Mouse (Mus musculus): ENCODE measurements around the gene Ddx47.

Gene Ddx47

DNA sequence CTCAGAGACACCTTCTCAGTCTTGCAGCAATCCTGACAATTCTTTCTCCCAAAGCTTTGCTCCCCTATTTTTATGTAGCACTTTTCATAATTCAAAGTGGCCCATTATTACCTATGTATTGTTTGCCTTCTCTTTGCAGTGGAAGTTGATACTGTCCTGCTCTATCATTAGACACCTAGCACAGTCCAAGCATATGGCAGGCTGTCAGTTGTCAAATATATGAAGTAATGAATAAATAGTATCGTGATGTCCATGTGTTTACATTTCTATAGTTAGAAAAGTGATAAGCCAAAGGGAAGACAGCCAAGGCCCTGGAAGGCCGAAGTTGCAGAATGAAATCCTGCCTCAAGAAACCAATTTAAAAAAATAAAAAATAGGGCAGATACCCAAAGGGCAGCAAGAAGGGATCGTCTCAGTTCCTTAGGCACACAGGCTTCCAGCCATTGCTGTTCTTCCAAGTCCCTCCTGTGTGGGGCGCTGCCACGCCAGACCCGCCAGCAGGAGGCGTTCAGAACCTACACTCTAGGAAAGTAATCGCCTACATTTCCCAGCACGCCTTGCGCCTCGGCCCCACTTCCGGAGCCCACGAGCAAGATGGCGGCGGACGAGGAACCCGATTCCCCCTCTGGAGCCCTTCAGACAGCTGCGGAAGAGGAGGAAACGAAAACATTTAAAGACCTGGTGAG lies at the start of gene Ddx47:
TSS of gene Ddx47 (plus strand) at position 565 of the 686 bp plus-strand sequence.
- ATAC-seq (ENCODE audit: low TSS enrichment), result peak; percentile 99

DNA sequence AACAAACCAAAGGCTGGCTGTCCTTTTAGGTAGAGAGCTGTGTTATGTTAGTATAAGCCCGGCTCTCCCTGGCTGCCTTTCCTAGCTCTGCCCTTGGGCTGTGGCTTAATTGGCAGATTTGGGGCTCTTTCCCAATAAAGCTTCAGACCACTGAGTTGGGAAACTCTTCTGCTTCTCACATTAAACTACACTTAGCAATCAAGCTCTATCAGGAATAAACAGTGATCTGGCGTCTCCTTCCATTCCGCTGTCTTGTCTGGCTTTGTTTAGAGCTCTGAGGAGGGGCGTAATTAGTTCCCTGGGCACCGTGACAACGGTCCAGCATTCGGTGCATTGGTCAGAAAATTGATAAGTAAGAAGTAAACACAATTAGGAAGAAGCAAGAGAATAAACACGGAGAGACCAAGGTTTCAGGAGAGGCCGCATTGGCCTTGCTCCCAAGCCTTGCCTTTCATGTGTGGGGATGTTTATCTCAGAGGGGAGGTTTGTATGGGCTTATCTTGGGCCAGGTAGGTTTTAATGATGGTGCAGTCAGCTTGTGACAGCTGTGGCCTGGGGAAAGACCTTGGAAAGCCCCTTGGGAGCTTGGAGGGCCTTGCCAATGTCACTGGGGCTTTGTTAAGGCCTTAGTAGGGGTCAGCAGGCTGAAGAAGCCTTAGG lies 49.4 kb upstream of the Ddx47 start:
- ATAC-seq (ENCODE audit: low TSS enrichment), result no peak

DNA sequence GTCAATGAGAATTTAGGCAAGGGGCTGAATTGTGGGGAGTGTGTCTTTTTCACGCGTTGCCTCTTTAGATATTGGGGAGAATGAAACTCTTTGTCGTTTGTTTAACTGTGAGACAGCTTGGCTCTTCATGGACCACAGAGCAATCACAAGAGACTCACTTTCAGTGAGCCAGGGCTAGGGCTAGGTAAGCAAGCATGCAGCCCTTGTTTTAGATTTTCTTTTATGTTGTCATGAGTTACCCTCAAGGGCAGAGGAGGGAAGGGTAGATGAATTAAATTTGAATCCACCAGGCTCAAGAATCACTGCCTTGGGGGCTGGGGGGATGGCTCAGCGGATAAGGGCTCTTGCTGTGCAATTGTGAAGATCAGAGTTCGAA lies 48.9 kb upstream of the Ddx47 start:
- no peak for ATAC-seq (ENCODE audit: low TSS enrichment)

DNA sequence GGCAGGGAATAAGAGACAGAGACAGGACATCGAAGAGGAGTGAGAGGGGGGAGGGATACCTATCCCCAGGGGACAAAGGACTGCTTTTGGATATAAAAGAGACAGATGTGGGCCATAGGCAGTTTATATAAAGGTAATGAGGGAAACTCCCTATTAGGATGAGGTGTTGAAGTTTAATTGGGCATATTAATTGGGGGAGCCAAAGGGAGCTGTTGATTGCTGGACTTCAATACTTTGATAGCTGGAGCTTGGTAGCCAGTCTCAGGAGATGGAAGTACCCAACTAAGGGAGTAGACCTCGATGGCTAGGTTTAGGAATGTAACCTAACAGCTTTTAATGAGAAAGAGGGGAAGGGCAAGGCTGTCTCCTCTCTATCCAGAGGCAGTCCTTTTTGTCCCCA lies 47.5 kb upstream of the Ddx47 start:
- ATAC-seq (ENCODE audit: low TSS enrichment), result no peak

DNA sequence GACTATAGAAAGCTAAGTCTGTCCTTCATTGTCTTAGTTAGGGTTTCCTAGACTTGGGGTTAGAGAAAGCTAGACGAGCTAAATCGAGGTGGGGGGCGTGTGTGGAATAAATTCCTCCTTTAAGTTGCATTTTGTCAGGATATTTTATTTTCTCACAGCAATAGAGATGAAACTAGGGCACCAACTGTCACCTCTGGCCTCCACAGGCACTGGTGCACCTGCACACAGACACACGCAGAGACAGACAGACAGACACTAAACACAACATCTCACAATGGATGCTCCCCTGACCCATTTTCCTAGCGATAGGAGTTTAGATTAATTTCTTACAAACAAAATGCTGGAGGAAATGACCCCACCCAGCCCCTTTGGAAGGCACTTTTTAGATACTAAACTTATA lies 44.7 kb upstream of the Ddx47 start:
- no peak for ATAC-seq (ENCODE audit: low TSS enrichment)

DNA sequence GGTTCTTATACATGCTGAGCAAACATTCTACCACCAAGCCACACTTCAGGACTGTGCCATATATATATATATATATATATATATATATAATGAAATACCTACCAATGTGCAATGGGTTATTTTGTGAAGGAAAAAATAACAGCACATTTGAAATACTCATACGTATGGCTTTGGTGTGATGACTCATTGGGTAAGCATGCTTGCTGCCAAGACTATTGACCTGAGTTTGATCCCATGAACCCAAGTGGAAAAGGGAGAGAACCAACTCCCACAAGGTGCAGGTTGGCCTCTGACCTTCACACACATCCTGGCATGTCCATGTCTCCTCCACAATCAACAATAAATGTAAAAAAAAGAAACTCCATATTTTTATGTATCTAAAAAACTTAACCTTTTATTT lies 43.1 kb upstream of the Ddx47 start:
- ATAC-seq (ENCODE audit: low TSS enrichment), result no peak

DNA sequence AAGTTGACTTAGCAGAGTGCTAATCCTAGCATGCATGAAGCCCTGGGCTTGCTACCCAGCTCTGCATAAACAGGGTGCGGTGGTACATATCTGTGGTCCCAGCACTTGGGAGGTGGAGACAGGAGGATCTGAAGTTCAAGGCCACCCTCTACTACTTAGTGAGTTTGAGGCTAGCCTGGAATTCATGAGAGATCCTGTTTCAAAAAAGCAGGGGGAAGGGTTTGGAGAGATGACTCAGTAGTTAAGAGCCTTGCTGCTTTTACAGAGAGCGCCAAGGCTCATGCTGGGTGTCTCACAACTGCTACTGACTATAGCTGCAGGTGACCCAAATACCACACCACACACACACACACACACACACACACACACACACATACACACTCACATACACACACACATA lies 41.9 kb upstream of the Ddx47 start:
- ATAC-seq (ENCODE audit: low TSS enrichment), result no peak

DNA sequence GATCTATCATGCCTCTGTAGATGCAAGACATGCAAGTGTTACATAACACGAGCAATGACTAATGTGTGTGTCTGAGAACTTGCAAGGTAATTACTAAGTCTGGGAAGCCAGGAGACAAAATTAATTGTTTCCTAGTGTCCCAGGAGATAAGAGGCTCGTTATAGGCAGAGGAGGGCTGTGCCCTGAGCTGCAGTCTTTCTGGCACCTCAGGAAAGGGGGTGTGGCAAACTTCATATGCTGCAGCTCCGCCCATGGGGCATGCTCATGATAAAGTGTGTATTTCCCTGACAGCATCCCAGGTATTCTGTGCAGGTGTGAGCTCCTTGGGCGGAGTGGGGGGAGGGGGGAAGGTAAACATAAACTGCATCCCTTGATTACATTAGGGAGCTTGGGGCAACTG lies 39.3 kb upstream of the Ddx47 start:
- no peak for ATAC-seq (ENCODE audit: low TSS enrichment)

DNA sequence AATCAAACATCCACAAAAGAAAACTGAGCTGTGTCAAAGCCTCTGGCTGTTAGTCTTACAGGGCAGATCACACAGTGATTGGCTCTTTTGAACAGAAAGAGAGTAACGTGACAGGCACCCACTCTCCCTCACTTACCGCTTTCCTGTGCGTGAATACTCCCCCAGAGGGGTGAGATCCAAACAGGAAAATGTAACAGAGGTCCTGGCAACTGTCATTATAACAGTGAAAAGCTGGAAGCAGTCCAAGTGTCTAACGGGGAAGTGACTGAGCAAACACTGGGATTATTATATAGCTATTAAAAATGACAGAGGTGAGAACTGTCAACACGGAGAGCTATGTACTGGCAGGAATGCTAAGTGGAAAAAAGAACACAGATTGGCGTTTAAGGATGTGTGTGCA lies 34.8 kb upstream of the Ddx47 start:
- no peak for ATAC-seq (ENCODE audit: low TSS enrichment)

DNA sequence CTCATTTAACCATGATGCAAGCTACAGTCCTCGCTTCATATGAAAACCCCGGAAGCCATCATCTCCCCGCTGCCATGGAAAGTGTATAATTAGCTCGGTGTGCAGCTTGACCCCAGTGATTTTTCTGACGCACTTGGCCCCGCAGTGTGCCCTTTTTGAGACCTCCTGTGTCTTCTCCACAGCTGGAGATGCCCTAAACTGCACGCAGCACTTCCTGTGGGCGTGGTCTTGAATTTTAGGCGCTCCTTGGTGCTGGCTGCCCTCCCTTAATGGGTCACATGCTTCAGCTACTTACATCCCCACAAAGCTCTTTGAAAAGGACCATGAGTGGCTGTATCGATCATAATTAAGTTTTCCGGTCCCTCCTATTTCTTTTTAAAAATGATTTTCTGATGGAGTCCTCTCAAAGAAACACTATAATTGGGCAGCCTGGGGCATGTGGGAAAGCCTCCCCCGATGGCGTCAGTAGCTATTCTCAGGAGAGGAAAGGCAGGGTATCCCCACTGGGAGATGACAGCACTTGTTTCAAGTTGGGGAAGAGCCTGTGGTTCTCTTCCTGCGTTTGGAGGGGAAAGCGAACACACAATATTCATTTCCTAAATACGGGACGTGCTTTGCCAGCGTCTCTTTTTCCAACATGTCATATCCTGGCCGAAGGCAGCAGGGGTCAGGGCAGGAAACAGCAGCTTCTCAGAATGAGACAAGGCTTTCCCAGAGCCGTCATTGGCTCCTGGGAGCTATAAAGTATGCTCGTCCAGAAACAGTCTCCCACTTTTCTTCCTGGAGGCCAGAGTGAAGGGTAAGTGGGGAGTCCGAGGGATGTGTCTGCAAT lies 30.0 kb upstream of the Ddx47 start, which contains the start of gene Apold1:
TSS of gene Apold1 (plus strand) at position 488 of the 832 bp plus-strand sequence.
- ATAC-seq (ENCODE audit: low TSS enrichment), result no peak

DNA sequence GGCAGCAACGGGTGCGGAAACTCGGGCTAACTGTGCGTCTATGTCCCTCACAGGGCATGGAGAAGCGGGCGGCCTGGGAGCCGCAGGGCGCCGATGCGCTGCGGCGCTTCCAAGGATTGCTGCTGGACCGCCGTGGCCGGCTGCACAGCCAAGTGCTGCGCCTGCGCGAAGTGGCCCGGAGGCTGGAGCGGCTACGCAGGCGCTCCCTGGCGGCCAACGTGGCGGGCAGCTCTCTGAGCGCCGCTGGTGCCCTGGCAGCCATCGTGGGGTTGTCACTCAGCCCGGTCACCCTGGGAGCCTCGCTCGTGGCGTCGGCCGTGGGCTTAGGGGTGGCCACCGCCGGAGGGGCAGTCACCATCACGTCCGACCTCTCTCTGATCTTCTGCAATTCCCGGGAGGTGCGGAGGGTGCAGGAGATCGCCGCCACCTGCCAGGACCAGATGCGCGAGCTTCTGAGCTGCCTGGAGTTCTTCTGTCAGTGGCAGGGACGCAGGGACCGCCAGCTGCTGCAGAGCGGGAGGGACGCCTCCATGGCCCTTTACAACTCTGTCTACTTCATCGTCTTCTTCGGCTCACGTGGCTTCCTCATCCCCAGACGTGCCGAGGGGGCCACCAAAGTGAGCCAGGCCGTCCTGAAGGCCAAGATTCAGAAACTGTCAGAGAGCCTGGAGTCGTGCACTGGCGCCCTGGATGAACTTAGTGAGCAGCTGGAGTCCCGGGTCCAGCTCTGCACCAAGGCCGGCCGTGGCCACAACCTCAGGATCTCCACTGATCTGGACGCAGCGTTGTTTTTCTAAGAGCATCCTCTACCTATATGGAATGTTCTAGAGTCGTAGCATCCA lies 27.7 kb upstream of the Ddx47 start:
- peak; percentile 97 for ATAC-seq (ENCODE audit: low TSS enrichment)

DNA sequence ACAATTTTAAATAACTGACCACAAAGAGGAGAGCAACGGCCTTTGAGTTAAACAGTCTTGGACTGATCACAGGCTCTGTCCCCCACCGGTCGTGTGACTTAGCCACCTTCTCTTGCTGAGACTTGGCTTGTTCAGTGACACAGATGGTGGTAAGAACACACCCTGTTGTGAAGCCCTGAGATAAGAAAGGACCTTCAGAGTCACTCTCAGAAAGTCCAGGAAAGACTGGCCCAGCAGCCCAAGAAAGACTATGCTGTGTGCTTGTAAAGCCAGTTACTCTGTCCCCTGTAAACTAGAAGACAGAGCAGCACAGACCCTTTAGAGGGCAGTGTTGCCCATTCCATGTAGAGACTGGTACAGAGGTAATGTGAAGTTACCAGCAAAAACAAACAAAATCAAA lies 26.7 kb upstream of the Ddx47 start:
- ATAC-seq (ENCODE audit: low TSS enrichment), result no peak

DNA sequence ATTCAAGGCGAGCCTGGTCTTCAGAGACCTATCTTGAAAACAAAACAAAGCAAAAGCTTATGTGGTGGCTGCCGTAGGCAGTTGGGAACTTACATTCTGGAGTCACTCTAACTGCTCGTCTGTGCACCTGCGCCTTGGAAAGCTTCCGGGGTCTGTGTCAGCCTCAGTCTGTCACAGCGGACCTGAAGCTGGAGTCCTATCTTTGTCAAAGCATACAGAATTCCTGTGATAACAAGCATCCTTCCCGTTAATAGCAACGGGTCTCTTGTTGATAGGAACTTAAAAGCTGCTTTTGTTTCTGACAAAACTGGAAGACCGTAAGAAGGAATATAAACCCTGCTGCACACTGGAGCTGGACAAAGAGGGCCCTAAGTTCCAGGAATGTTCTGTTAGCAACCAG lies 23.0 kb upstream of the Ddx47 start:
- no peak for ATAC-seq (ENCODE audit: low TSS enrichment)

DNA sequence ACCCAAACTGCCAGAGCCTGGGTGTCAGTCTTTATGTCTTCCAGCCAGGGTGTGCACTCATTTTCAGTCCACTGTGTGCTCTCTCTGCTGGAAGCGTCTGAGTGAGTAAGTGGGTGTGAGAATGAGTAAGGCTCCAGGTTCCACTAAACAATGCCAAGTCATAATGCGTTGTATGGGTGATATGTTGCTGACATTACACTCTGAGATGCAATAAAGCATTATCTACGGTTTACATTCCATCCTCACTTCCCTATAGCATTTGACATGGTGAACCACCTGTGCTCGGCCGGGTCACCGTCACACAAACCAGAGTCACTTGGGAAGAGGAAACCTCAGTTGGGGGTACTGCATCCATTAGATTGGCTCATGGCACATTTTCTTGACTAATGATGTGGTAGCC lies 20.7 kb upstream of the Ddx47 start:
- ATAC-seq (ENCODE audit: low TSS enrichment), result no peak

DNA sequence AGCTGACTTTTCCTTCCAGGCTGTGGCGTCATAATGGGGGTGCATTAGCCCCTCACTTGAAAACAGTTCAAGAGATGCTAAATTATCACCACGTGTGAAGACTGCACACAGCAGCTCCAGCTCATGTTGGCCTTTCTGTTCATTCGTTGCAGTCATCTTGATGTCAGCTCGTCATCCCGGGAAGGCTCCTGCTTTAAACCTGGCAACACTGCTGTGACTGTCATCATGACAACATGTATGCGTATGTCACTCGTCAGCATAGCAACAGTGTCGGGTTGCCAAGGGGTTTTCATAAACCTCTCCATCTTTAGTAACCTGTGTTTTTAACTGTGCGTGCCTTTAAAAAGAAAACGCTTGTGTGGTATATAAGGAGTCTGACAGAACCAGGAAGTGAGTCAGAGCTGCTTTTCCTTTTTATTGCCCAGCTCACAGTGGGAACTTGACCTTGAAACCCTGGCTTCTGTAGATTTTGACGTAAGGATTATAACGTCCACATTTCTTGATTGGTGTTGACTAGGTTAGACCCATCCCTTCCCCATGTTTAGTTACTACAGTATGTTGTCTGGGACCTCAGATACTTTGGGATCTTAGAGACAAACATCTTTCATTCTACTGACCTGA lies 17.3 kb upstream of the Ddx47 start:
- ATAC-seq (ENCODE audit: low TSS enrichment), result peak; percentile 77

DNA sequence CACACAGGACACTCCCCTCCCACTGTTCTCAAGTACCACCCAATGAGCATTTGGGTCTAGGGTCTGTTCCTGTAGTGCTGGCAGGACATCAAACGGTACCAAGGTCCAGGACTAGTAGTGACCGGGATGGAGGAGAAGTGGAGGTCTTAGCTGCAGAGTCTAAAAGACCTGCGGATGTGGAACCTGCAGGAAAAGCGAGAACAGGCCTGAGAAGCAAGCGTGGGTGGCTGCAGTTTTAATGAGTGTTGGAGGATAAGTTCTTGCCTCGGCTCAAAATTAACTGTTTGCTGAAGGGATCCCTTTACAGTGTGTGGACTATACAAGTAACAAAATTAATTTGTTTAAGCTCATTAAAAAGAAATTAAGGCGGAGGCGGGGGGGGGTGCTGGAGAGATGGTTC lies 16.4 kb upstream of the Ddx47 start:
- ATAC-seq (ENCODE audit: low TSS enrichment), result peak; percentile 69

DNA sequence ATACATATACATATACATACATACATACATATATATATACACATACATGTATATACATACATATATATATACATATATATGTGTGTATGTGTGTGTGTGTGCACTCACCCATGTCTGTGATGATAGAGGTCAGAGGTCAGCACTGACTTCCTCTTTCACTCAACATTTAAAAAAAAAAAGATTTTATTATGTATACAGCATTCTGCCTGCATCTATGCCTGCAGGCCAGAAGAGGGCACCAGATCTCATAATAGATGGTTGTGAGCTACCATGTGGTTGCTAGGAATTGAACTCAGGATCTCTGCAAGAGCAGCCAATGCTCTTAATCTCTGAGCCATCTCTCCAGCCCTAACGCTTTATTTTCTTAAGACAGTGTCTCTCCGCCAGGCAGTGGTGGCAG lies 14.5 kb upstream of the Ddx47 start:
- no peak for ATAC-seq (ENCODE audit: low TSS enrichment)

DNA sequence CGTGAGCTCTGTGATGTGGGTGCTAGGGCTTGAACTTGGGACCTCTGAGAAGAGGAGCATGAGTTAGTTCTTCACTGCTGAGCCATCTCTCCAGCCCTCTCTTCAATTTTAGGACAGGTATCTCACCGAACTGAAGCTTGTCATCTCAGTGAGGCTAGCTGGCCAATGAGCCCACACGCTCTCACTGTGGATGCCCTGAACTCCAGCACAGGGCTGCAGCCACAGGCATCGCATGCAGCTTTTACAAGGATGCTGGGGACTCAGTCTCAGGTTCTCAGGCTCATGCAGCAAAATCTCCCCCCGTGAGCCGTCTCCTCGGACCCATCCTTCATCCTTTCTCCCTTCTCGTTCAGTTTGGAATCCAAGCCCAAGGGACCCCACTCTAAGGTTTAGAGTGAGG lies 13.3 kb upstream of the Ddx47 start:
- ATAC-seq (ENCODE audit: low TSS enrichment), result no peak

DNA sequence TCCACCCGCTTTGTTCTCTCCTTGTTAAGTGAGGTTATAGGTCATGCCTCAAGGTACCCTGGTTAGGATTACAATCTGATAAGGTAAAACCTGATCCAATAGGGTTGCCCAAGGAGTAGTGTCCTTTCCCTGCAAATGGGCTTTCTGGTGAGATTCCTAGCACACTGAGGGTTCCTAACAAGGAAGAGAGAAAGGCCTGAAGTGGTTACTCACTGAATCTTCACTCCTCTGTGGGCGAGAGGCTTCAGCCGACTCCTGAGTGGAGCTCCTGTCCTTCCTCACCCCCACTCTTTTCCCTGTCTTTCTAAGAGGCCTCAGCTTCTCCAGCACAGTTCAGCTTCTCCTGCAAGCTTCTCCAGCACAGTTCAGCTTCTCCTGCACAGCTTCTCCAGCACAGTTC lies 12.6 kb upstream of the Ddx47 start:
- peak; percentile 45; the same call in 1 of the 2 replicates for ATAC-seq (ENCODE audit: low TSS enrichment)

DNA sequence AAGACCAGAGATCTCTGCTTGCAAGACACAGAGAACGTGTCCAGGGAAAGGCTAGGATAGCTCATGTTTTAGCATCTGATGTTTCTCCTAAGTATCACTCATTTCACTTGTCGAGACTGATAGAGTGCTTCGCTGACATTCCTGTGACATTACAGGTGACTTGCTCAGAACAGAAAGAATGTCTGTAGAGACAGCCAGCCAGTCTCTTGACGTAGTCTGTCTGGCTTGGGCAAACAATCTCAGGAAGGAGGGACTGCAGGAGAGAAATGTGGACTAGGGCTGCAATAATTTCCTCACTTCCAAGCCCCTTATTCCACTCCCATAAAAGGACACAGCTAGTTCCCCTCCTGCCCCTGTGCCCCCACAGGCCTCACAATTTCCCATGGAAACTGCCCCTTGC lies 11.1 kb upstream of the Ddx47 start:
- ATAC-seq (ENCODE audit: low TSS enrichment), result no peak

DNA sequence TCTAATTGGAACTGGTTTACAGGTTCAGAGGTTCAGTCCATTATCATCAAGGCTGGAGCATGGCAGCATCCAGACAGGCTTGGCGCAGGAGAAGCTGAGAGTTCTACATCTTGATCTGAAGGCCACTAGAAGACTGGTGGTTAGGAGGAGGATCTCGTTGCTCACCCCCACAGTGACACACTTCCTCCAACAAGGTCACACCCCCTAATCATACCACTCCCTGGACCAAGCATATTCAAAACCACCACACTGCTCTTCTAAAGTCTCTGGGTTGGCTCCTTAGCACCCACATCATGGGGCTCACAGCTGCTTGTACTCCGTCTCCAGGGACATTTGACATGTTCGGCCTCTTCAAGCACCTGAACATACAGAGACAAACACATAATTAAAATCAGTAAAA lies 9.4 kb upstream of the Ddx47 start:
- ATAC-seq (ENCODE audit: low TSS enrichment), result no peak

DNA sequence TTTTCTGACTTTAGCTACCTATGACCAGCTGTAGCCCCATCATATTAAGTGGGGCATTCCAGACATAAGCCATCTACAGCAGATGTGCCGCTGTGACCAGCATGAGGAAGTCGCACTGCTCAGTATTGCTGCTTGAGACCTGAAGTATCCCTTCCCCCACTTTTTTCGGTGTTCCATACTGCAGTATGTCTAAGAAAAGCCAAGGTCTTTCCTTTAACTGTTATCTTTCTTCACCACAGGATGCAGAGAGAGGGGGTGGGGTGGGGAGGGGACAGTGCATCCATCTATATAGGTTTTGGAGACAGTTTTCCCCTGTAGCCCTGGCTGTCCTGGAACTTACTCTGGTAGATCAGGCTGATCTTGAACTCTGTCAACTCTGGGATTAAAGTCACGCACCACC lies 5.0 kb upstream of the Ddx47 start:
- ATAC-seq (ENCODE audit: low TSS enrichment), result no peak
